Mouse (Mus musculus) limb, embryonic 10.5 days (tissue): ENCODE data around the gene 4933415A04Rik. TPM values are rescaled to one million over a fixed set of nuclear protein-coding genes. Genes with fewer than 3 reads are reported as not detected.

ENCODE experiments used
- DNase-seq: peaks from one replicate; pipeline ENCODE4 v3.0.0-alpha.2; 2017; ENCODE audit warnings: low spot score
- H3K27ac ChIP-seq: fragments of 300-500 bp; sonication (generic); 2 replicates; pipeline ENCODE4 v1.5.1; 2016; ENCODE audit warnings: mild to moderate bottlenecking
- H3K27me3 ChIP-seq: fragments of 300-500 bp; sonication (generic); 2 replicates; pipeline ENCODE4 v1.6.1; 2016; ENCODE audit warnings: low read depth, mild to moderate bottlenecking; ENCODE audit not compliant: poor library complexity, severe bottlenecking
- H3K36me3 ChIP-seq: fragments of 300-500 bp; sonication (generic); 2 replicates; pipeline ENCODE4 v1.6.1; 2016; ENCODE audit warnings: mild to moderate bottlenecking, moderate library complexity
- H3K4me1 ChIP-seq: fragments of 300-500 bp; sonication (generic); 2 replicates; pipeline ENCODE4 v1.6.1; 2016
- H3K4me3 ChIP-seq: fragments of 300-500 bp; sonication (generic); 2 replicates; pipeline ENCODE4 v1.5.1; 2016; ENCODE audit warnings: mild to moderate bottlenecking, moderate library complexity
- H3K9me3 ChIP-seq: fragments of 300-500 bp; sonication (generic); replicated peaks from 2 replicates; pipeline ENCODE4 v1.6.1; 2016; ENCODE audit warnings: mild to moderate bottlenecking
- WGBS: fragments of 180-500 bp; shearing (Covaris S2); methylation state at CpG from one replicate; pipeline ENCODE4 v1.1.7; 2016; 5-methylcytosine and 5-hydroxymethylcytosine counted together
- polyA plus RNA-seq: library from polyadenylated mRNA; unstranded; fragments of >200 nt; fragmentation: Nextera tagmentation; extraction: Ambion mirVana; gene quantifications from 2 replicates; pipeline ENCODE4 v1.2.1, GENCODE M21; 2016

4933415A04Rik gene
- polyA plus RNA-seq, 1 experiment from 2014 or later, result 9.7 TPM

DNA sequence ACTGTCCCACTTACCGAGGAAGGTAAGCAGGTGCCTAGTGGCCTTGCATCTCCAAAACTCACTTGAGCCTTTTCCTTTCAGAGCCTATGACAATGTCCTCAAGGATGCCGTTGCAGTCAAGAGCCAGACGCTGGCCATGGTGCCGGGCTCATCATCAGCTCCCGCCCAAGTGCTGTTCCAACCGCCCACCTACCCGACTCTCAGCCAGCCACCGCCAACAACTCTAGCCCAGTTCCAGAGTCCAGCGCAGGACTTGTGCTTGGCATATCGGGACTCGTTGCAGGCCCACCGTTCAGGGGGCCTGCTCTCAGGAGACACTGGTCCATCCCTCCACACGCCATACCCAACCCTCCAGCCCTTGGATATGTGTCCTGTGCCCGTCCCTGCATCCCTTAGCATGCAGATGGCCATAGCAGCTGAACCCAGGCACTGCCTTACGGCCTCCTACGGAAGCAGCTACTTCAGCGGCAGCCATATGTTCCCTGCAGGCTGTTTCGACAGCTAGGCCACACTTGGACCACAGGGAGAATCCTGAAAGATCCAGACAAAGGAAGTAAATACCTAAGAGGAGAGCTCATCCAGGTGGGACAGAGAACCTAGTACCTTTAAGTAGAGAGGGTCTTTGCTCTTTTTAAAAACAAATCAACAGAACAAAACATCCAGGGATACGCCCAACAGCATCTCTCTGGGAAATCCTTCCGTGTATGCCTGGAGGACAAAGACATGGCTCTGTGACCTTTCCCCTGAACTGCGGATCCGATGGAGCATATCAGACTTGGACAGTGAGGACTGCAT is 1.4 kb upstream of the 4933415A04Rik start:
- Histone ChIP-seq H3K27ac (no peak overlapping the region), H3K36me3 (peaks cover 89% of the 10 kb centered on the region), H3K4me1 (peaks cover 13% of the 10 kb centered on the region), H3K4me3 (no peak overlapping the region), H3K27me3 (no peaks in the 10 kb centered on the region), H3K9me3 (no peaks in the 10 kb centered on the region)
- no peak for DNase-seq
- WGBS, result 95% methylated on average over 22 of the region's 22 CpGs

DNA sequence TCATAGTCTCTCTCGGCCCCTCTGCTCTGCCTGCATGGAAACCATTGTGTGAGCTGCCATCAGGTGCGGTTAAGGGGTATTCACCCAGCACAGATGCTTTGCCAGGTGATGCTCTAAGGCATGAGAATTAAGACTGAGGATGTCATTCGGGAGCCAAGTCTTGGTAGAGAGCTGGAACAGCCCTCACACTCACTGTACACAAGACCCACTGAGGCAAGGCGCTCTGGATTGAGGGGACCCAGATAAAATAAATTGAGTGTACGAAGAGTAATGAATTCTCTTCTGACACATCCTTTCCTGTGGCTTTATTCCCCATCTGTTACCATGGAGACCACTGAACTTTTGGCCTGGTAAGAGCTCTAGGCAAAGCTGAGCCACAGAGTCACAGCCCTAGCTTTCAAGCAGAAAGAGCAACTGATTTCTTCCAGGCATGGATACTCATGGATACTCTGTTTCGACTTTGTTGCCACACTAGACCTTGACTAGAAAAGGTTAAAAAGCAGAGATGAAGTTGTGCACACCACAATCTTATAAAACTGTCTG is 2.8 kb downstream of the 4933415A04Rik start:
- no peaks in the 10 kb centered on the region for H3K27me3 ChIP-seq
- WGBS, result 57% methylated on average over 6 of the region's 6 CpGs
- no peak overlapping the region for H3K27ac ChIP-seq
- DNase-seq, result no peak
- peaks cover 17% of the 10 kb centered on the region for H3K4me1 ChIP-seq
- H3K36me3 ChIP-seq, result peaks cover 48% of the 10 kb centered on the region
- no peaks in the 10 kb centered on the region for H3K9me3 ChIP-seq
- H3K4me3 ChIP-seq, result no peak overlapping the region

DNA sequence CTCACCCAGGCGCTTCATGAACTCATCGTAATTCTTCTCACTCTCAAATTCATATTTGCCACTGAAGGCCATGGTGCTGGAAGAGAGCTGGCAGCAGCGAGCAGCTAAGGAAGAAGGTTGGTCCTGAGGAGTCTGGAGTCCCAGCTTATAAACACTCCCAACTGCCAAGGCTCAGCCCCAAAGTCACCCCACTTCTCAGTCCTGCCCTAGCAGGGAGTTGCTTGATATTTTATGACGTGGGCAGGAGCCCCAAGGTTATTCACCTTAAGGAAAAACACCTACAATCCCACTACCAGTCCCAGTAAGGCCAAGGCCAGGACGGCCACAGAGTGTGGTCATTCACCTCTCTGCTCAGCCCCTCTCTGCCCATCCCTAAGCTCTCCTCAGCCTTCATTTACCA is 14.6 kb downstream of the 4933415A04Rik start, which contains the start of gene Fabp6:
Gene Fabp6, minus strand, starts transcription at position 101 of the 400 bp plus-strand sequence.
- Histone ChIP-seq H3K4me3 (no peak within 1 kb of the TSS), H3K9me3 (no peaks in the 10 kb centered on the region), H3K27me3 (no peaks in the 10 kb centered on the region), H3K4me1 (no peaks in the 10 kb centered on the region), H3K27ac (no peak within 1 kb of the TSS), H3K36me3 (no peaks in the 10 kb centered on the region)
- DNase-seq, result no peak
- WGBS, result 86% methylated on average over 5 of the region's 5 CpGs

DNA sequence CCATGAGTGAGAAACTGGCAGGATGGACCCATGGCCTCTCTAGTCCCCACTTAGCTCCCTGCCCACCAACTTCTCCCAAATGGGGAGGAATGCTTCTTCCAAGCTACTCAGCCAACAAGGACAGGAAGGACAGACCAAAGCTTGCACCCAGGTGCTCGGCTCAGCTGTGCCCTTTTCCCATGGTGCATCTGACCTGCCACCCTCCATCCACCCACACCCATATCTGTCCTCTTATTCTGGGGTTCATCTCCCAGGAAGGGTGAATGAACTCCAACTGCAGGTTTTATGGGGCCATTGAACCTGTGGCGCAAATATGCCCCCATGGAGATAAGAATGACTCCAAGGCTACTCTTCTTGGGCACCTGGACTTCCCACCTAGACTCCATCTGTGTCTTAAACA is 17.4 kb downstream of the 4933415A04Rik start:
- no peak overlapping the region for H3K4me3 ChIP-seq
- H3K27ac ChIP-seq, result no peak overlapping the region
- H3K27me3 ChIP-seq, result no peaks in the 10 kb centered on the region
- H3K36me3 ChIP-seq, result no peaks in the 10 kb centered on the region
- DNase-seq, result no peak
- 92% methylated on average over 2 of the region's 2 CpGs for WGBS
- no peaks in the 10 kb centered on the region for H3K9me3 ChIP-seq
- H3K4me1 ChIP-seq, result no peaks in the 10 kb centered on the region

DNA sequence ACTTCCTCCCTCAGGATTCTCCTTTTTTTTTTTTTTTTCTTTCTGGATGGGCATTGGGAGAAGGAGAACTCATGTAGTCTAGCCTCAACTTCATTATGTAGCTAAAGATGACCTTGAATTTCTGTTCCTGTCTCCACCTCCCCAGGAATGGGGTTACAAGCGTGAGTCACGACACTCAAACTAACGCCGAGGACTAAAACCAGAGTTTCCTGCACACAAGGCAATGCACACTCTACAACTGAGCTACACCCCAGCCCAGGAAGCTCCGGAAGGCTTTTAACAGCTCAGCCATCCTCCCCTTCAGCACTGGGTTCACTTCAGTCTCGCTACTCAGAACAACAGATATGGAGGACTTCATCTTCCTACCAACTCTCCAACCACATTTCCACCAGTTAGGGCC is 18.1 kb downstream of the 4933415A04Rik start:
- H3K4me3 ChIP-seq, result no peak overlapping the region
- no peaks in the 10 kb centered on the region for H3K36me3 ChIP-seq
- no peaks in the 10 kb centered on the region for H3K27me3 ChIP-seq
- no peaks in the 10 kb centered on the region for H3K4me1 ChIP-seq
- WGBS, result 84% methylated on average over 6 of the region's 6 CpGs
- DNase-seq, result no peak
- no peaks in the 10 kb centered on the region for H3K9me3 ChIP-seq
- no peak overlapping the region for H3K27ac ChIP-seq

DNA sequence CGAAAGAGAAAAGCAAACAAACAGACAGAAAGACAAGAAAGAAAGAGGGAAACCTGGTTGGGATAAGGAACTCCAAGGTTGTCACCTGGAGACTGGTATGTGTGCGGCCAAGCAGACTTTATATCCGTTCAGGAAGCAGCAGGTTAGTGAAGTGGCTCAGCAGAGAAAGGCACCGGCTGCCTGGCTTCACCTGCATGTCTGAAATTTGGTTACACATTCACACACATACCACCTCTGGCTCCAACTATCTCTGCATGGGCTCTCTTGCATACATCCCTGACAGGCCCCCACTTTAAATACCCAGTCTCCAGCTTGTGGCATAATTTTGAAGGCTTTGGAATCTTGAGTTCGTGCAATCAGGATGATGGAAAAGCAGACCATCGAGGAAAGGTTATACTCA is 19.0 kb downstream of the 4933415A04Rik start:
- H3K27ac ChIP-seq, result no peak overlapping the region
- H3K4me3 ChIP-seq, result no peak overlapping the region
- 87% methylated on average over 6 of the region's 6 CpGs for WGBS
- no peaks in the 10 kb centered on the region for H3K9me3 ChIP-seq
- no peaks in the 10 kb centered on the region for H3K36me3 ChIP-seq
- H3K4me1 ChIP-seq, result no peaks in the 10 kb centered on the region
- no peak for DNase-seq
- no peaks in the 10 kb centered on the region for H3K27me3 ChIP-seq

DNA sequence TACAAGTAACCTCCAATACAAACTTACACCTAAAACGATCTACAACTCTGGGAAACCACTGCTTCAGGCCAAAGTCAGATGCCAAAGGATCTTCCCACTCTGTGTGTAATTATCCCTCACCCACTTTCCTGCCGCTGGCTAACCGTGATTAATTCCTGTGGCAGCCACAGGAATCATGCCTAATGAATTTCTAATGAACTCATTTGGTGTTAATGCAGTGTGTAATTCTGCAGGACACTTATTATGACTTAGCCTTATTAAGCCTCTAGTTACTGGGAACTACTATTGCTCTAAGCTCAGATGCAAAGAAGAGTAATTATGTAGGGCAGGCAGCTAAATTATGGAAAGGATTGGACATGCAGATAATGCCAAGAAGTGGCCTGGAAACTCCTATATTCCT is 21.6 kb downstream of the 4933415A04Rik start:
- DNase-seq, result no peak
- 74% methylated on average over 3 of the region's 3 CpGs for WGBS
- Histone ChIP-seq H3K36me3 (no peaks in the 10 kb centered on the region), H3K27me3 (no peaks in the 10 kb centered on the region), H3K4me3 (no peak overlapping the region), H3K27ac (no peak overlapping the region), H3K4me1 (peaks cover 7% of the 10 kb centered on the region), H3K9me3 (no peaks in the 10 kb centered on the region)

DNA sequence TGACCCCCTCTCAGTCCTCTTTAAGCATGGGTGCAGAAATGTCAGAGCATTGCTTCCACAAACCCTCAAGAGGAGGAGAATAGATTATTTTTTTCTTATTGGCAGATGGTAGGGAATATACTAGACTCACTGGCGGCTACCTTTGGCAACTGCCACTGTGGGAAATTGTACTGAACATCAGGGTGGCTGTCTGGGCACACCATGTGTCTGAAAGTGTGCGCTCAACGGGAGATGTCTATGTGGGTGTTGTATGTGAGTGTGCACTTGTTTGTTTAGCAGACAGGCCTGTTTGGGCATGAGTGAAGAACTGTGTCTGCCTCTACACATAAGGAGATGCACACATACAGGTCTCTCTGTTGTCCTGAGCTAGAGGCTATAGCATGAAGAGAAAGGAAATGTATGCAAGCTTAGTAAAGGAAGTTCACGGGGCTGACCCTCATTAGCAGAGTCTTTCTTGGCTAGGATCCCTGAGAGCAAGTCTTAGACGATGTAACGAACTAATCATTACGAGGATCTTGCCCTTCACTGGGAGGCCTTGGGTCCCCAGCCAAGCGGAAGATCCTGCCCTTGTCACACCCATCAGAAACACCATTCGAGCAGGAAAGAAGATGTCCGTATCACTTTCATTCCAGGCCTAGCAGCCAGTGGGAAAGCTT is 23.3 kb downstream of the 4933415A04Rik start:
- Histone ChIP-seq H3K27me3 (no peaks in the 10 kb centered on the region), H3K4me1 (peaks cover 7% of the 10 kb centered on the region), H3K36me3 (no peaks in the 10 kb centered on the region), H3K4me3 (no peak overlapping the region), H3K9me3 (no peaks in the 10 kb centered on the region), H3K27ac (no peak overlapping the region)
- DNase-seq, result no peak
- 78% methylated on average over 10 of the region's 10 CpGs for WGBS

DNA sequence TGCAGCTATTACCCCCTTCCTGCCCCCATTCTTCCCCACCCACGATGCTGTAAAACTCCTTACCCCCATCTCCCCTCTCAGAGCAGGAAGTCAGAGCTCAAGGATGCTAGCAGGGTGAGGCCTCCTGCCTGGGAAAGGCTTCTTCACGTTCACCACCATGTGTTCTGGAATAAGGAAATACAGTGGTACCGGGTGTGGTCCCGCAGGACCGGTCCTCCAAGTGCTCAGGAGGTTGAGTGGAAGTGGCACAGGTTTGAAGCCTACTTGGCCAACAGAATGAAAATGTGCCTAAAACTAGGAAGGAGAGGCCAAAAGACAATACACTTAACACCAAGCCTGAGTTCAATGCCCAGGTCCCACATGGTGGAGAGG is 23.8 kb downstream of the 4933415A04Rik start:
- WGBS, result 72% methylated on average over 5 of the region's 5 CpGs
- Histone ChIP-seq H3K27me3 (no peaks in the 10 kb centered on the region), H3K9me3 (no peaks in the 10 kb centered on the region), H3K4me1 (peaks cover 7% of the 10 kb centered on the region), H3K4me3 (no peak overlapping the region), H3K27ac (no peak overlapping the region), H3K36me3 (no peaks in the 10 kb centered on the region)
- no peak for DNase-seq

DNA sequence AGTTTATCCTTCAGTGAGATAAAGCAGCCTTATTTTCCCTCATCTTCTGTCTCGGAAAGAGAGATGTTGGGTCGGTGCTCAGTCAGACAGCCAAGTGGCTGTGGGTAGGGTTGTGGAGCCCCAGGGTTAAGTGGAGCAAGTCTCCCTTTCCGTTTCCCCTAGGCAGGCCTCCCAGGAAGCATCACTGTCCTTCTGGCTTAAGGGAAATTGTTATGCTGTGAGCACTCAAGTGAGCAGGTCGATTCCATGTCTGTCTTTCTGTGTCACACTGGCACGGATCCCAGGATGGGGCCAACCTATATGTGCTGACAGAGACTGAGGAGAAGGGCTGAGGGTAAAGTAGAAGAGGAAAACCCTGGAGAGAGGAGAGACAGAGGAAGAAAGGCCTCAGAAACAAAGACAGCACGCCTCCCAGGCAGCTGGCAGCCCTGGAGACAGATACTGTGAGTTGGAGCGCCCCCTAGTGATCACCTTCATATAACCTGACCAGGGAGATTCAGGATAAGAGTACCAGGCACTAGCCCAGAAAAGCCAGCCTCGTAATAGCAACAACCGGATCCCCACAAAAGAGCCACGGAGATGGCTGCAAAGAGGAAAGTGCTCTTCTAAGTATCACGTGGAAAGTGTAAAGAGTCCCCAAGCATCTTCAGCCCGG is 26.1 kb downstream of the 4933415A04Rik start:
- DNase-seq, result peak; percentile 93
- no peaks in the 10 kb centered on the region for H3K36me3 ChIP-seq
- H3K9me3 ChIP-seq, result no peaks in the 10 kb centered on the region
- peak overlapping the region; percentile 85 for H3K27ac ChIP-seq
- no peak overlapping the region for H3K4me3 ChIP-seq
- H3K4me1 ChIP-seq, result peaks cover 7% of the 10 kb centered on the region
- H3K27me3 ChIP-seq, result no peaks in the 10 kb centered on the region
- WGBS, result 32% methylated on average over 12 of the region's 12 CpGs

DNA sequence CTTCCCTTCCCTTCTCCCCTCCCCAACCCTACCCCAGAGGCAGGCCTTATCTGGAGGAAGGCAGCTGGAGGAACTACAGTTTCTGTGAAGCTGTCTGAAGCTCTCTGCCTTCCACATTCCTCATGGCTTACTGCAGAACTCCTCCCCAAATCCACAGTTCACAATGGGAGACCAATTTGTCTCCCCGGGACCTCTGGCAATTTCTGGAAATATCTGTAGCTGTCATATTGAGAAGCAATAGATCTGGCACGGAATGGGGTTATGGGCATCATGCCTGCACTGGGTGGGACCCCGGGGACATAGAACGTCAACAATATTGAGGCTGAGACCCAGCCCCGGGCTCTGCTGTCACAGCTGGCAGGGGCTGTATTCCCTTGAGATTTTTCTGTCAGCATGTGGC is 31.1 kb downstream of the 4933415A04Rik start:
- Histone ChIP-seq H3K36me3 (no peaks in the 10 kb centered on the region), H3K27me3 (no peaks in the 10 kb centered on the region), H3K27ac (0 out of 2 replicates have a peak overlapping the region, but pooled peaks have one; percentile 26), H3K4me3 (no peak overlapping the region), H3K4me1 (peaks cover 4% of the 10 kb centered on the region), H3K9me3 (no peaks in the 10 kb centered on the region)
- DNase-seq, result no peak
- WGBS, result 85% methylated on average over 5 of the region's 5 CpGs

DNA sequence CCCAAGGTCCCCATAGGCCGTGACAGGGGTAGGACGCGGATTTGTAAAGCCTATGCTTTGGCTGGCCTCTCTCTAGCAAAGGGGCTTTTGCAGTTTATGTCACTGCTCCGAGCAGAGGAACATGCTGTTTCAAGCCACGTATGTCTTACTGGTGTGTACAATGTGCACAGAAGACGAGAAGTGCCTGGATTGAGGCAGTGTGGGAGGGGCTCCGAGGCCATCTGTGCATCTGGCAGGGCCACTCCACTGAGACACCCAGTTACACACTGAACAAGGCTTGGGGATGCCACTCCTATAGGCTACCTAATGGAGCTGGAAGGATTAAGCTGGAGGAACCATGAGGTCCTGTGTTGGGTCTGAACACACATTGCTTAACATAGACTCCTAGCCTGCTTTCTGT is 31.6 kb downstream of the 4933415A04Rik start:
- H3K4me3 ChIP-seq, result no peak overlapping the region
- H3K9me3 ChIP-seq, result no peaks in the 10 kb centered on the region
- H3K27me3 ChIP-seq, result no peaks in the 10 kb centered on the region
- WGBS, result 79% methylated on average over 7 of the region's 7 CpGs
- no peaks in the 10 kb centered on the region for H3K36me3 ChIP-seq
- no peak overlapping the region for H3K27ac ChIP-seq
- no peaks in the 10 kb centered on the region for H3K4me1 ChIP-seq
- DNase-seq, result no peak

DNA sequence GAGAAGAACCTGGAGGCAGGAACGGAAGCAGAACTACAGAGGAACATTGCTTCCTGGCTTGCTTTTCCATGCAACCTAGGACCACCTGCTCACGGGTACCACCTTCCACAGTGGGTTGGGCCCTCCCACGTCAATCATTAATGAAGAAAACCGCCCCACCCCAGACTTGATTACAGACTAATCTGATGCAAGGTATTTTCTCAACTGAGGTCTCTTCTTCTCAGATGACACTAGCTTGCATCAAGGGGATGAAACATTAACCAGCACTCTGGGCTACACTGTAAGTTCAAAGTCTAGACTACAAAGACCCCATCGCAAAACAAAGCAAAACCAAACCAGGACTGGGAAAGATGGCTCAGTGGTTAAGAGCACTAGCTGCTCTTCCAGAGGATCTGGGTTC is 34.9 kb downstream of the 4933415A04Rik start:
- Histone ChIP-seq H3K9me3 (no peaks in the 10 kb centered on the region), H3K36me3 (no peaks in the 10 kb centered on the region), H3K4me1 (peaks cover 10% of the 10 kb centered on the region), H3K4me3 (no peak overlapping the region), H3K27me3 (no peaks in the 10 kb centered on the region), H3K27ac (no peak overlapping the region)
- no peak for DNase-seq
- WGBS, result 88% methylated on average over 5 of the region's 5 CpGs
